Mouse (Mus musculus): ENCODE data around the gene Tuba4a. TPM values are rescaled to one million over a fixed set of nuclear protein-coding genes. Genes with fewer than 3 reads are reported as not detected.

Gene Tuba4a
- polyA plus RNA-seq, 1 experiment from 2014 or later = 372 TPM

DNA sequence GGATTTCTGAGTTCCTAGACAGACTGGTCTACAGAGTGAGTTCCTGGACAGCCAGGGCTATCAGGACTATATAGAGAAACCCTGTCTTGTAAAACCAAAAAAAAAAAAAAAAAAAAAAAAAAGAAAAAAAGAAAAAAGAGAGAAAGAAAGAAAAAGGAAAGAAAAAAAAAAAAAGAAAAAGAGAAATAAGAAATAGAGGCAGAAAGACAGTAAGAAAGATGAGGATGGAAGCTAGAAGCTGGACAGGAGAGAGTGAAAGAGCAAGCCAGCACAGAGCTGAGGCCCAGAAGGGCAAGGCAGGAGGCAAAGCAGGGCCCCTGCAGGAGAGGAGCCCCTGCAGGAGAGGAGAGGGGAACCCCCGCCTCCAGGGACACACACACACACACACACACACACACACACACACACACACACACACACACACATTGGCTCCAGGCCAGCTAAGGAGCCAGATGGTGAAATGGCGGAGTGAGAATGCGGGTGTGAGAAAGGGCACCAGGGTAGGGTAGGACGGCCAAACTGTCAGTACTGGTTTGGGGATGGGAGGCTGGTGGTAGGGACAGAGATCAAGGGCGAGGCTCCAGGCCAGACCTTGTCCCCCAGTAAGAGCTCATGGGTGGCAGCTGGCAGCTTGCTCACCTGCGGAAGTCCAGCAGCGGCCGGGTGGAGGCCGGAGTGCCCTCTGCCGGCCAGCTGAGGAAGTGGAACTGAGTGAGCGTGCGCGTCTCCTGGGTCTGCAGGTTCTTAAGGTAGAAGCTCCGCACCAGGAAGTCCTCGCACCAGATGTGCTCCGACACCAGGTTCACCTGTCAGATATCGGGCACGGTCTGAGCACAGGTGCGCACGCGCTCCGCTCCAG is 31.7 kb upstream of the Tuba4a start:
- Histone ChIP-seq H3K4me2 (peak overlapping the region; percentile 68), H3K36me3 (replicated peaks) (no peaks in the 10 kb centered on the region), H3K27me3 (peaks cover 6% of the 10 kb centered on the region; the same call in 1 of the 2 replicates), H3K9ac (peak overlapping the region; percentile 35; the same call in 1 of the 2 replicates), H3K9me3 (replicated peaks) (no peaks in the 10 kb centered on the region), H3K4me1 (replicated peaks) (peaks cover 26% of the 10 kb centered on the region), H3K4me3 (replicated peaks) (peak overlapping the region; percentile 29), H3K27ac (replicated peaks) (peak overlapping the region; percentile 57)
- WGBS (ENCODE audit: insufficient replicate concordance) = 8% methylated on average over 21 of the region's 22 CpGs
- peak; percentile 61 for ATAC-seq (ENCODE audit: insufficient read depth)

DNA sequence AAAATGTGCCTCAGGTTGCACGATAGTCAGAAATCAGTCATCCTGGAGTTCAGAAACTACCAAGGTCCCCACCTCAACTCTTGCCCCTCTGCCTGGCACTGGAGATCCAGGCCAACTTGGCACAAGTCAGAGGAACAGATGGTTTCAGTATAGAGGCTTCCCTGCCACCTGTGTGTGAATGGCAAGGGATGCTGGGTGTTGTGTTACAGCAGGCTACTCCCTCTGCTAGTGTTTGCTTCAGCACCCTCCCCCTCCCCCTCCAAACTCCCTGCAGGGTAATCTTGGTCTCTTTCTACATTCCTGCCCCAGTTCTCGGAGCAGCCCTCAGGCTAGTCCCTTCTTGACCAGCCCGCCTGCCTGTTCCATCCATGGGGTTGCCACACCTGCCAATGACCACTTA is 30.8 kb upstream of the Tuba4a start:
- H3K9me3 ChIP-seq (replicated peaks) = no peaks in the 10 kb centered on the region
- no peak overlapping the region for H3K27ac ChIP-seq (replicated peaks)
- H3K4me1 ChIP-seq (replicated peaks) = peaks cover 26% of the 10 kb centered on the region
- H3K36me3 ChIP-seq (replicated peaks) = no peaks in the 10 kb centered on the region
- ATAC-seq (ENCODE audit: insufficient read depth) = no peak
- H3K27me3 ChIP-seq = peaks cover 6% of the 10 kb centered on the region; the same call in 1 of the 2 replicates
- no peak overlapping the region for H3K9ac ChIP-seq
- H3K4me3 ChIP-seq (replicated peaks) = no peak overlapping the region
- no peak overlapping the region for H3K4me2 ChIP-seq
- WGBS (ENCODE audit: insufficient replicate concordance) = 85% methylated on average over 3 of the region's 3 CpGs

DNA sequence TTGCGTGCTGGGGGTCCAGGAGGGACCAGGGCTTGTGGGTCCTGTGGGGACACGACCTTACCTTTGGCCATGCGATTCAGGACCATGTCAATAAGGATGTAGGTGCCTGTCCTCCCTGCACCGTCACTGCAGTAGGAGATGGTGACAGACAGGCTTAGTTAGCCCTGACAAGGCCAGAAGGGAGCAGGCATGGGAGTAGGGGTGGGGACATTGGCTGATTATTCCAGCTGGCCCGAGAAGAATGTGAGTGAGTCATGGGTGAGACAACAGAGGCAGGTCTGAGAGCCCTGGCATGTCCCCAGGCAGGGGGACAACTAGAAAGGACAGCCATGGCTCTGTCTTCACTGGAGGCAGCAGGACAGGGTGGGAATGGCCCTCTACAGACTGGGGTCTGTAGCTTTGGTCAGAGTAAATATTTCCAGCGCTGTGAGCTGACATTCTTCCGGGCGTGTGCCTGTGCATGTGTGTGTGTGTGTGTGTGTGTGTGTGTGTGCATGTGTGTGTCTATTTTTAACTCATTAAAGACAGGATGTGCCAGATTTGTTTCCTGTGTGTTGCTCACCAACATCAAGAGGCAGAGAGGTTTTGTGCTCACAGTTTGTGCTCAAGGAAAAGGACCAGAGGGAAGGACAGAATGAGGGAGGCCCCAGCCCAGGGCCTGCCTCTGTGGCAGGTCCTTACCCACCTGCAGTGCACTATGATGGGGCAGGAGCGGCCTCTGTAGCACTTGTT is 28.5 kb upstream of the Tuba4a start:
- peak overlapping the region; percentile 29; the same call in 1 of the 2 replicates for H3K27ac ChIP-seq (replicated peaks)
- H3K4me3 ChIP-seq (replicated peaks) = no peak overlapping the region
- peaks cover 15% of the 10 kb centered on the region for H3K36me3 ChIP-seq (replicated peaks)
- H3K4me2 ChIP-seq = no peak overlapping the region
- H3K9me3 ChIP-seq (replicated peaks) = no peaks in the 10 kb centered on the region
- ATAC-seq (ENCODE audit: insufficient read depth) = no peak
- WGBS (ENCODE audit: insufficient replicate concordance) = 51% methylated on average over 9 of the region's 9 CpGs
- H3K4me1 ChIP-seq (replicated peaks) = peaks cover 30% of the 10 kb centered on the region
- no peak overlapping the region for H3K9ac ChIP-seq
- peaks cover 6% of the 10 kb centered on the region; the same call in 1 of the 2 replicates for H3K27me3 ChIP-seq

GRCm38 (mm10) chr1:75247071-75247930 is 27.6 kb upstream of the Tuba4a start:
- Histone ChIP-seq H3K4me1 (replicated peaks) (peaks cover 30% of the 10 kb centered on the region), H3K27me3 (0 out of 2 replicates have a peak, but pooled peaks cover 2% of the 10 kb centered on the region), H3K36me3 (replicated peaks) (peaks cover 18% of the 10 kb centered on the region), H3K27ac (replicated peaks) (no peak overlapping the region), H3K4me2 (no peak overlapping the region), H3K9ac (no peak overlapping the region), H3K9me3 (replicated peaks) (no peaks in the 10 kb centered on the region), H3K4me3 (replicated peaks) (no peak overlapping the region)
- no peak for ATAC-seq (ENCODE audit: insufficient read depth)
- 78% methylated on average over 16 of the region's 16 CpGs for WGBS (ENCODE audit: insufficient replicate concordance)

DNA sequence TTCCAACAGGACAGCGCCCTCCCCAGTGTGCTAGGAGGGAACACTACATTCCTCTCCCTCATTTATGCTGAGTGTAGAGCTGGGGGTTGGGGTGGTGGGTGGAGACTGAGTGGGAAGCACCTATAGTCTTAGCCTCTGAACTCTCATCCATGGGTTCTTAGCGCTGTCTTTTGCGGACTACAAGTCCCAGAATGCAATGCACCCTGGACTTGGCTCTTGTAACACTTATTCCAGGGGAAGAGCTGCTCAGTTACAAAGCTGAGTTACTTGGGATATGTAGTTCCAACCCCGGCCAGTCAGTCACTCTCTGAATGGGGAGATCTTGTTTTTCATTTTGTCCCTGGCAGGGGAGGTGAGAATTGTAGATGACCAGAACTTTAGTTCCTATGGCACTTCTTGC is 25.2 kb upstream of the Tuba4a start:
- 31% methylated on average over 4 of the region's 4 CpGs for WGBS (ENCODE audit: insufficient replicate concordance)
- Histone ChIP-seq H3K9ac (no peak overlapping the region), H3K27me3 (no peaks in the 10 kb centered on the region), H3K27ac (replicated peaks) (no peak overlapping the region), H3K4me3 (replicated peaks) (no peak overlapping the region), H3K9me3 (replicated peaks) (no peaks in the 10 kb centered on the region), H3K4me1 (replicated peaks) (peaks cover 18% of the 10 kb centered on the region), H3K36me3 (replicated peaks) (peaks cover 32% of the 10 kb centered on the region), H3K4me2 (no peak overlapping the region)
- peak; percentile 29 for ATAC-seq (ENCODE audit: insufficient read depth)

DNA sequence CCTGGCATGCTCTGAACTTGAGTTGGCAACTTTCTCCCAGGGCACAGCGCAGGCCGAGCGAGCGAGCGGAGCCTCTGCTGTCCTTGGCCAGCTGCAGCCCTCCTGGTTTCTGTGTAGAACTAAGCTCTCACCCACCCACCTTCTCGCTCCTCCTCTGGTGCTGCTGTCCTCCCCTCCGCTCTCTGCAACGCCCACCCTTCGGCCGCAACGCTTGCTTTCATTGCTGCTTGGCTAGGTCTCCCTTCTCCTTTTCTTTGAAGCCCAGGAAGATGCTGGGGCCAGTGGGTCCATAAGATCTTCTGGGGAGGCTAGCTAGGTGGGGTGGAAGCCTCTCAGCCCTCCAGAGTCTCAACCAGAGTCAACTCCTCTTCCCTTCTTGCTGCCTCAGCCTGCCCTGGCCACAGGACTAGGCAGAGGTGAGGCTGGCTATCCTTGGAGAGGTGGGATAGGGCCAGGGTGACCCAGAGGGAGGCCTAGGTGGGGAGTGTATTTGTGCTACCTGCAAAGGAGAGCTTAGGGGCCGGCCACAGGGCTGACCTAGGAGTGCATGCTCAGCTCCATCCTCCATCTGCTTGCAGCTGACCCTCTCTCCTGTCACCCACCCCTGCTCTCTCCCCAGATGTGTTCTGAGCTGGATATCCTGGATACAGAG is 24.6 kb upstream of the Tuba4a start:
- H3K27ac ChIP-seq (replicated peaks) = no peak overlapping the region
- ATAC-seq (ENCODE audit: insufficient read depth) = no peak; the same call in 1 of the 2 replicates
- H3K27me3 ChIP-seq = no peaks in the 10 kb centered on the region
- 82% methylated on average over 12 of the region's 12 CpGs for WGBS (ENCODE audit: insufficient replicate concordance)
- H3K4me2 ChIP-seq = no peak overlapping the region
- no peaks in the 10 kb centered on the region for H3K9me3 ChIP-seq (replicated peaks)
- H3K4me3 ChIP-seq (replicated peaks) = no peak overlapping the region
- peaks cover 18% of the 10 kb centered on the region for H3K4me1 ChIP-seq (replicated peaks)
- H3K9ac ChIP-seq = no peak overlapping the region
- H3K36me3 ChIP-seq (replicated peaks) = peaks cover 36% of the 10 kb centered on the region

GRCm38 (mm10) chr1:75243411-75243810 is 23.7 kb upstream of the Tuba4a start:
- no peaks in the 10 kb centered on the region for H3K27me3 ChIP-seq
- peaks cover 26% of the 10 kb centered on the region for H3K4me1 ChIP-seq (replicated peaks)
- H3K27ac ChIP-seq (replicated peaks) = no peak overlapping the region
- H3K4me2 ChIP-seq = no peak overlapping the region
- no peak overlapping the region for H3K9ac ChIP-seq
- H3K36me3 ChIP-seq (replicated peaks) = peaks cover 40% of the 10 kb centered on the region
- no peak overlapping the region for H3K4me3 ChIP-seq (replicated peaks)
- ATAC-seq (ENCODE audit: insufficient read depth) = no peak
- H3K9me3 ChIP-seq (replicated peaks) = no peaks in the 10 kb centered on the region
- WGBS (ENCODE audit: insufficient replicate concordance) = 82% methylated on average over 14 of the region's 14 CpGs

DNA sequence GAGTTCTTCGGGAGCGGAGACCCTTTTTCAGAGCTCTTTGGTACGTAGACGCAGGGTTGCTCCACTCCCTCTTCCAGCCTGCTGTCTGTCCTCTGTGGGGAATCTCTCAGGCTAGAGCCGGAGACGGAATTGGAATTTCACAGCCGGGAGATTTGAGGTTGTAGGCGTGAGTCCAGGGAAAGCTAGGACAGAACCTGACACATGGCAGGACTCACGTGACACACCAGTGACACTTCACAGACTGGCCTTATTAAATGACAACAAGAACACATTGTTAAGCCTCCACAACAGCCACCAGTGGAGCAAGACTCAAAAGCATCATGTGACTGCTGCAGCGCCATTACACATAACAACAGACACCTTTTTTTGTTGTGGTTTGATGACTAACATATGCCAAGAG is 19.9 kb upstream of the Tuba4a start:
- WGBS (ENCODE audit: insufficient replicate concordance) = 89% methylated on average over 10 of the region's 10 CpGs

GRCm38 (mm10) chr1:75236117-75237050 is 16.7 kb upstream of the Tuba4a start, which contains the start of gene Dnajb2:
TSS of gene Dnajb2 (plus strand) at chr1:75236406.
- Histone ChIP-seq H3K9me3 (replicated peaks) (no peaks in the 10 kb centered on the region), H3K36me3 (replicated peaks) (peaks cover 20% of the 10 kb centered on the region; the same call in 1 of the 2 replicates), H3K27me3 (no peaks in the 10 kb centered on the region; the same call in 1 of the 2 replicates), H3K4me1 (replicated peaks) (peaks cover 69% of the 10 kb centered on the region), H3K27ac (replicated peaks) (peak within 1 kb of the TSS; percentile 99), H3K4me3 (replicated peaks) (peak within 1 kb of the TSS; percentile 65), H3K4me2 (peak within 1 kb of the TSS; percentile 90), H3K9ac (peak within 1 kb of the TSS; percentile 81)
- WGBS (ENCODE audit: insufficient replicate concordance) = 1% methylated on average over 64 of the region's 64 CpGs
- ATAC-seq (ENCODE audit: insufficient read depth) = peak; percentile 97

More for the DNA sequence above, 19.9 kb upstream of the Tuba4a start:
- H3K36me3 ChIP-seq (replicated peaks) = peaks cover 39% of the 10 kb centered on the region
- no peak for ATAC-seq (ENCODE audit: insufficient read depth)
- peak overlapping the region; percentile 15; the same call in 1 of the 2 replicates for H3K27ac ChIP-seq (replicated peaks)
- no peak overlapping the region for H3K9ac ChIP-seq
- no peak overlapping the region for H3K4me3 ChIP-seq (replicated peaks)
- H3K4me1 ChIP-seq (replicated peaks) = peaks cover 51% of the 10 kb centered on the region
- no peaks in the 10 kb centered on the region for H3K27me3 ChIP-seq
- no peak overlapping the region for H3K4me2 ChIP-seq
- H3K9me3 ChIP-seq (replicated peaks) = no peaks in the 10 kb centered on the region

Measured in liver, embryonic 15.5 days (tissue).